Mouse (Mus musculus): ENCODE data around the gene Suclg2. TPM values are rescaled to one million over a fixed set of nuclear protein-coding genes. Genes with fewer than 3 reads are reported as not detected.

Gene Suclg2
- polyA plus RNA-seq, 1 experiment from 2014 or later, result 105 TPM

DNA sequence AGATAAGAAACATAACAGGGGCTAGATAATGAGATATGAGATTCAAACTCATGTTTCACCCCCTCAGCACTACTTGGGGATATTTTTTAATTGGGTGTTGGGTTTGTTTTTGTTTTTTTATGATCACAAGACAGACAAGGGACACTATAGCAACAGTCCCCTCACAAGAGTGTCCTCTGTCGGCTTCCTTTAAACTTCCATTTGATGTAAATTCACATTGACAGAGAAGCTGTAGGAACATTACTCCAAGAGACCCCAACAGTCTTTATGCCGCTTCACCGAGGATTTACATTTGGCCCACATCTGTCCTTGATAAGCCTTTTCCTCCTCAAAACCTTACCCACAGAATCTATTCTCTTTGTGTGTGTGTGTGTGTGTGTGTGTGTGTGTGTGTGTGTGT, 1.2 kb upstream of the Suclg2 start:
- H3K36me3 ChIP-seq (ENCODE audit: control insufficient read depth, insufficient read depth), result no peaks in the 10 kb centered on the region
- no peak overlapping the region for H3K4me2 ChIP-seq (ENCODE audit: low read depth, low read length)
- ATAC-seq (replicated peaks; ENCODE audit: extremely low read depth, insufficient read depth, low FRiP score), result no peak
- H3K9ac ChIP-seq (ENCODE audit: low read length), result no peak overlapping the region
- no peak overlapping the region for H3K4me3 ChIP-seq (ENCODE audit: low read length)
- peaks cover 12% of the 10 kb centered on the region for H3K4me1 ChIP-seq (ENCODE audit: control insufficient read depth, insufficient read depth, low read length)
- WGBS, result 75% methylated on average over 3 of the region's 3 CpGs
- H3K9me3 ChIP-seq (replicated peaks; ENCODE audit: control insufficient read depth, low read length), result no peaks in the 10 kb centered on the region
- no peak overlapping the region for H3K27ac ChIP-seq (ENCODE audit: low read length)
- no peaks in the 10 kb centered on the region for H3K27me3 ChIP-seq (ENCODE audit: control insufficient read depth, insufficient read depth, low read length)

DNA sequence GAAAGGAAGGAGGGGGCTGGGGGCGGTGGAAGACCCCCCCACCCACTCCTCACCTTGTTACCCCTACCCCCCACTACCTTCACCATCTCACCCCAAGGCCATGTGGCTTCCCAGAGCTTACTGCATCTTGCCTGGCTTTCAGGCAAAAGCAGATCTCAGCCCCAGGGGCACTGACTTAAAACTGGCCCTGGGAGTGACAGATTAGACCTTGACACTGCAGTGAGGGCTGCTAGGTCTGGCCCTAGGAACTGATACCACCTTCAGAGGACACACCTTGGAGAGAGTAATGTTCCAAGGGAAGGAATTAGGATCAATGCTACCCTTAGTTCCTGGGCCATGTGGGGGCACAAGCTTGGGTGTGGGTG, 351 bp upstream of the Suclg2 start:
- ATAC-seq (replicated peaks; ENCODE audit: extremely low read depth, insufficient read depth, low FRiP score), result no peak
- H3K27ac ChIP-seq (ENCODE audit: low read length), result no peak overlapping the region

DNA sequence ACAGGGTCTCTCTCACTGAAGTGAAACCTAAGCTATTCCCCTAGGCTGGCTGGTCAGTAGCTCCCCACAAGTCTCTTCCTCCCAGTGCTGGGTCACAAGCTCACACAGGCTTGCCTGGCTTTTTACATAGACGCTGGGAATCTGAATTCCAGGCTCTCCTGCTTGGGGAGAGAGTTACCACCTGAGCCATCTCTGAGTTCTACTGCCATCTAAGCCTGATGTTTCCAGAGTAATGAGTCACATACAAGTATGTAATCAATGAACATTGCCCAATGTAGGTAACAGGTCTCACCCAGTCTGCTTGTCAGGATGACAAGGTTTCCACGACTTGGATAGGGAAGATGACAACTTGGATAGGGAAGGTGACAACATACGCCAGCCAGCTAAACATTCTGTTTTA, 1.5 kb downstream of the Suclg2 start:
- Histone ChIP-seq H3K27ac (ENCODE audit: low read length) (no peak overlapping the region), H3K4me2 (ENCODE audit: low read depth, low read length) (no peak overlapping the region)
- 62% methylated on average over 3 of the region's 3 CpGs for WGBS

More for the DNA sequence above, 351 bp upstream of the Suclg2 start:
- Histone ChIP-seq H3K27me3 (ENCODE audit: control insufficient read depth, insufficient read depth, low read length) (no peaks in the 10 kb centered on the region), H3K9me3 (replicated peaks; ENCODE audit: control insufficient read depth, low read length) (no peaks in the 10 kb centered on the region), H3K4me3 (ENCODE audit: low read length) (peak overlapping the region; percentile 79), H3K36me3 (ENCODE audit: control insufficient read depth, insufficient read depth) (no peaks in the 10 kb centered on the region), H3K4me1 (ENCODE audit: control insufficient read depth, insufficient read depth, low read length) (peaks cover 13% of the 10 kb centered on the region), H3K4me2 (ENCODE audit: low read depth, low read length) (peak overlapping the region; percentile 95), H3K9ac (ENCODE audit: low read length) (peak overlapping the region; percentile 90)
- WGBS, result 0% methylated on average over 1 of the region's 1 CpGs

DNA sequence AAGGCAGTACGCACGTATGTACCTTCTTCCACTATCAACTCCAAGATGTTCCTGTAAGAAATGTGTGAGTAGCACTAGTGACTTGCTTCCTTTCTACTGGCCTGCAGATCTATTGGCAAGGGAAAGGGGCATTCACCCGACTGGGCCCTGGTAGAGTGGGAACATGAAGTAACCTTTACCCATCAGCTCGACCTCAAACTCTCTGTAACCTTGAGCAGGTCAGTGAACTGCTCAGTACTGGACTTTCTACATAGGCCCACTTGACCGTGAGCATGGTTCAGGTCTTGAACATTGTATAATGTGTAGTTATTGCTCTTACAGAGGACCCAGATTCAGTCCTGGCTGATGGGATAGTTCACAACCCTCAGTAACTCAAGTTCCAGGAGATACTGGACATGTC, 2.1 kb downstream of the Suclg2 start:
- ATAC-seq (replicated peaks; ENCODE audit: extremely low read depth, insufficient read depth, low FRiP score), result no peak
- WGBS, result 87% methylated on average over 5 of the region's 5 CpGs
- H3K4me1 ChIP-seq (ENCODE audit: control insufficient read depth, insufficient read depth, low read length), result peaks cover 26% of the 10 kb centered on the region
- no peak overlapping the region for H3K4me3 ChIP-seq (ENCODE audit: low read length)
- H3K9me3 ChIP-seq (replicated peaks; ENCODE audit: control insufficient read depth, low read length), result no peaks in the 10 kb centered on the region
- no peak overlapping the region for H3K4me2 ChIP-seq (ENCODE audit: low read depth, low read length)
- no peak overlapping the region for H3K27ac ChIP-seq (ENCODE audit: low read length)
- H3K27me3 ChIP-seq (ENCODE audit: control insufficient read depth, insufficient read depth, low read length), result no peaks in the 10 kb centered on the region
- H3K9ac ChIP-seq (ENCODE audit: low read length), result no peak overlapping the region
- no peaks in the 10 kb centered on the region for H3K36me3 ChIP-seq (ENCODE audit: control insufficient read depth, insufficient read depth)

More for the DNA sequence above, 1.5 kb downstream of the Suclg2 start:
- Histone ChIP-seq H3K4me1 (ENCODE audit: control insufficient read depth, insufficient read depth, low read length) (peaks cover 26% of the 10 kb centered on the region), H3K4me3 (ENCODE audit: low read length) (no peak overlapping the region), H3K36me3 (ENCODE audit: control insufficient read depth, insufficient read depth) (no peaks in the 10 kb centered on the region), H3K9me3 (replicated peaks; ENCODE audit: control insufficient read depth, low read length) (no peaks in the 10 kb centered on the region), H3K9ac (ENCODE audit: low read length) (no peak overlapping the region), H3K27me3 (ENCODE audit: control insufficient read depth, insufficient read depth, low read length) (no peaks in the 10 kb centered on the region)
- no peak for ATAC-seq (replicated peaks; ENCODE audit: extremely low read depth, insufficient read depth, low FRiP score)

DNA sequence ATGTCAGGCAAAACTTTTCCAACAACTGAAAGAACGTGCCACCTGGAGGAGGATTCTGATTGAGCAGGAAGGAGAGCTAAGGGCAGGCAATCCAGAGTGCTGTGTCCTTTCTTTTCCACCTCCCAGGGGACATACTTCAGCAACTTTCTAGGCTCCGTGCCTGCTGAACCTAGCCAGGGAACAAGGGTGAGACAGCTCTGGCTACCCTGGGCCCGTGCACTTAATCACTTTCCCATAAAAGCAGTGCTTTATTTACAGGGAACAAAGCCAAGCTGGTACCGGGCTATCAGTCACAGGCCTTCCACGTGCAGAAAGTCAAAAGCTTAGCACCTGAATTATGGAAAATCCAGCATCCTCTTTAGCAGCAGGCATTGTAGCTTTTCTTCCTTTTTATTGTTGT, 5.4 kb downstream of the Suclg2 start:
- Histone ChIP-seq H3K9me3 (replicated peaks; ENCODE audit: control insufficient read depth, low read length) (no peaks in the 10 kb centered on the region), H3K9ac (ENCODE audit: low read length) (no peak overlapping the region), H3K36me3 (ENCODE audit: control insufficient read depth, insufficient read depth) (no peaks in the 10 kb centered on the region), H3K27ac (ENCODE audit: low read length) (peak overlapping the region; percentile 12), H3K4me2 (ENCODE audit: low read depth, low read length) (no peak overlapping the region), H3K27me3 (ENCODE audit: control insufficient read depth, insufficient read depth, low read length) (no peaks in the 10 kb centered on the region), H3K4me1 (ENCODE audit: control insufficient read depth, insufficient read depth, low read length) (peaks cover 24% of the 10 kb centered on the region), H3K4me3 (ENCODE audit: low read length) (no peak overlapping the region)
- 15% methylated on average over 5 of the region's 5 CpGs for WGBS
- ATAC-seq (replicated peaks; ENCODE audit: extremely low read depth, insufficient read depth, low FRiP score), result peak; percentile 30; the same call in 1 of the 2 replicates

DNA sequence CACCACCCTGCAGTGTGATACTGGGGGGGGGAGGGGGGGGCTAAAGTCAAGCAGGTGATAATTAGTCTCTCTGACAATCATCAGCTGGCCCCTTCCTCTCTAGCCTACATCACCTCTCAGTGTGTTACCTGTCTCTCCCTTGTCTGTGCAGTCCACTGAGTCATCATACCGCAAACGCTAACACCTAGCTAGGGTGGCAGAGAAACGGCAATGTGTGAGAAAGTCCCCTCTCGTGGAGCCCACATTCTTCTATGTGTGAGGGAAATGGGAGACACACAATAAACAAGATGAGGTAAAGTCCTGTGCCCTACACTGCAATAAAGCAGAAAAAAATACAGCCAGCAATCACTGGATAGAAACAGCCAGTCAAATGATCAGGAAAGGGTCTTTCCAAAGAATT, 6.5 kb downstream of the Suclg2 start:
- no peak for ATAC-seq (replicated peaks; ENCODE audit: extremely low read depth, insufficient read depth, low FRiP score)
- H3K4me1 ChIP-seq (ENCODE audit: control insufficient read depth, insufficient read depth, low read length), result peaks cover 24% of the 10 kb centered on the region
- no peaks in the 10 kb centered on the region for H3K36me3 ChIP-seq (ENCODE audit: control insufficient read depth, insufficient read depth)
- WGBS, result 68% methylated on average over 4 of the region's 4 CpGs
- no peak overlapping the region for H3K4me2 ChIP-seq (ENCODE audit: low read depth, low read length)
- H3K27me3 ChIP-seq (ENCODE audit: control insufficient read depth, insufficient read depth, low read length), result no peaks in the 10 kb centered on the region
- H3K9me3 ChIP-seq (replicated peaks; ENCODE audit: control insufficient read depth, low read length), result no peaks in the 10 kb centered on the region
- no peak overlapping the region for H3K4me3 ChIP-seq (ENCODE audit: low read length)
- H3K9ac ChIP-seq (ENCODE audit: low read length), result no peak overlapping the region
- H3K27ac ChIP-seq (ENCODE audit: low read length), result no peak overlapping the region

DNA sequence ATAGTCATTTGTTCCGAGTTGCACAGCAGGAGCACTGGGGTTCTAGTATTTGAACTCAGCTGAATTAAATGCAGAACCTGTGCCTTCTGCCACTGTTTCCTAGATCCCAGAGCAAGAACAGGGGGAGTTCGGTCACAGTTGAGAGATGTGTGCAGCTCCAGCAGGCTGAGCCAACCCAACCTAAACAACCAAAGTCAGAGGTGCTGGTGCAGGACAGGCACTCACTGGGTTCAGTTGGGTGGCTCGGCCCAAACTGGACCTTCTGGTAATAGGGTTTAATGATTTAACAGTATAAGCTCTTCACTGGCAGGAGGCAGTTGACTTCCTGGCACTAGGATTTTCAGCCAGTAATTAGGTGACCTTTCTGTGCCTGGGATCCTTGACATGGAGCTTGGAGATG, 6.9 kb downstream of the Suclg2 start:
- no peak for ATAC-seq (replicated peaks; ENCODE audit: extremely low read depth, insufficient read depth, low FRiP score)
- H3K4me1 ChIP-seq (ENCODE audit: control insufficient read depth, insufficient read depth, low read length), result peaks cover 24% of the 10 kb centered on the region
- H3K4me2 ChIP-seq (ENCODE audit: low read depth, low read length), result no peak overlapping the region
- no peak overlapping the region for H3K4me3 ChIP-seq (ENCODE audit: low read length)
- H3K9ac ChIP-seq (ENCODE audit: low read length), result no peak overlapping the region
- WGBS, result 81% methylated on average over 3 of the region's 3 CpGs
- H3K9me3 ChIP-seq (replicated peaks; ENCODE audit: control insufficient read depth, low read length), result no peaks in the 10 kb centered on the region
- no peaks in the 10 kb centered on the region for H3K27me3 ChIP-seq (ENCODE audit: control insufficient read depth, insufficient read depth, low read length)
- no peak overlapping the region for H3K27ac ChIP-seq (ENCODE audit: low read length)
- H3K36me3 ChIP-seq (ENCODE audit: control insufficient read depth, insufficient read depth), result no peaks in the 10 kb centered on the region

DNA sequence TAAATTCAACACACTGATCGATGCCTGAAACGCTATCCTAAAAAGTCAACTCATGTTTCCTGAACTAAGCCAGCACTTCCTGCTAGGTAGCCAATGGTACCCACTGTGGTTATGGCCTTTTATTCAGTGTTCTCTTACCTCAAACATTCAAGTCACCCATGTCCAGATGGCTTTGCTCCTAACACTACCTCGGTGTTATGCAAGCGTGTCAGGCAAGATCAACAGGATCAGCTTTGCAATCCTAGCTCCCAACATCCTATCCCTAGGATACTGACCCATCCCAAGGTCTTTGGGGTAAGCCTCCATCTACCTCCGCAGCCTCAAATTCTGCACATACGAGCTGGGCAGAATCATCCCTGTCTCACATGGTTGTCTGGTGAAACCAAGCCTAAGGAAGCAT, 7.7 kb downstream of the Suclg2 start:
- 89% methylated on average over 6 of the region's 6 CpGs for WGBS
- no peaks in the 10 kb centered on the region for H3K36me3 ChIP-seq (ENCODE audit: control insufficient read depth, insufficient read depth)

DNA sequence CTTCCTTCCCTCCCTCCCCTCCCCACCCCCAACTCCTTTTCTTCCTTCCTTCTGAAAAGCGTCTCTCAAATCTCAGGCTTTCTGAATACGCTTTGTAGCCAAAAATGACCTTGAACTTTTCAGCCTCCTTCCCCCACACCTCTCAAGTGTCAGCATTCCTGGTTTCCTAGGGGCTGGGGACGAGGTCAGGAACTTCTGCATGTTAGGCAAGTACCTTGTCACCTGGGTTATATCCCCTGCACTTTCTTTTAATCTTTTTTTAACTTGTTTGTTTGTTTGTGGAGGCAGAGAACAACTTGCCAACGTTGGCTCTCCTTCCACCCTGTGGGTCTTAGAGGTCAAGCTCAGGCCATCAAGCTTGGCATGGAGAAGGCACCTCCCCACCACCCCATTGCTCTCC, 9.1 kb downstream of the Suclg2 start:
- Histone ChIP-seq H3K27ac (ENCODE audit: low read length) (no peak overlapping the region), H3K36me3 (ENCODE audit: control insufficient read depth, insufficient read depth) (no peaks in the 10 kb centered on the region), H3K4me3 (ENCODE audit: low read length) (no peak overlapping the region), H3K9ac (ENCODE audit: low read length) (no peak overlapping the region), H3K4me2 (ENCODE audit: low read depth, low read length) (no peak overlapping the region), H3K9me3 (replicated peaks; ENCODE audit: control insufficient read depth, low read length) (no peaks in the 10 kb centered on the region), H3K4me1 (ENCODE audit: control insufficient read depth, insufficient read depth, low read length) (peaks cover 24% of the 10 kb centered on the region), H3K27me3 (ENCODE audit: control insufficient read depth, insufficient read depth, low read length) (no peaks in the 10 kb centered on the region)
- WGBS, result 32% methylated on average over 4 of the region's 4 CpGs
- no peak for ATAC-seq (replicated peaks; ENCODE audit: extremely low read depth, insufficient read depth, low FRiP score)

More for the DNA sequence above, 7.7 kb downstream of the Suclg2 start:
- H3K4me2 ChIP-seq (ENCODE audit: low read depth, low read length), result no peak overlapping the region
- H3K27me3 ChIP-seq (ENCODE audit: control insufficient read depth, insufficient read depth, low read length), result no peaks in the 10 kb centered on the region
- H3K4me3 ChIP-seq (ENCODE audit: low read length), result no peak overlapping the region
- no peak overlapping the region for H3K27ac ChIP-seq (ENCODE audit: low read length)
- H3K9me3 ChIP-seq (replicated peaks; ENCODE audit: control insufficient read depth, low read length), result no peaks in the 10 kb centered on the region
- no peak for ATAC-seq (replicated peaks; ENCODE audit: extremely low read depth, insufficient read depth, low FRiP score)
- peaks cover 21% of the 10 kb centered on the region for H3K4me1 ChIP-seq (ENCODE audit: control insufficient read depth, insufficient read depth, low read length)
- H3K9ac ChIP-seq (ENCODE audit: low read length), result no peak overlapping the region

DNA sequence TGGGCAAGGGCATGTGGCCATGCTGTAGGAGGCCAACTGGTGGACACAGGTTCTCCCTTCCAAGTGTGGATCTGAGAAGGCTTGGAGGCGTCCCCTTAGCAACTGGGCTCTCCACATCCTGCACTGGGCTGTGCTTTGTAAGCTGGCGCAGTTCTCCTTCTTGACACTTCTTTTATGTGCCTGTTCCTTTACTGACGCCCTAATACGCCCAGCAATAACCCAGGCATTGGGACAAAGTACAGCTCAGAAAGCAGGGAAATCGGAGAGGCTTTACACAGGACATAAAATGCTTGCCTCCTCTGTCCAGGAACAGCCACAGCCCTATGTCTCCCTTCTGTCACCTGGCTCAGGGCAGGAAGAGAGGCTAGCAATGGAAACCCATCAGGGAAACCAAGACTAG, 9.5 kb downstream of the Suclg2 start:
- Histone ChIP-seq H3K27ac (ENCODE audit: low read length) (no peak overlapping the region), H3K4me2 (ENCODE audit: low read depth, low read length) (no peak overlapping the region), H3K27me3 (ENCODE audit: control insufficient read depth, insufficient read depth, low read length) (no peaks in the 10 kb centered on the region), H3K4me3 (ENCODE audit: low read length) (no peak overlapping the region), H3K36me3 (ENCODE audit: control insufficient read depth, insufficient read depth) (no peaks in the 10 kb centered on the region), H3K9me3 (replicated peaks; ENCODE audit: control insufficient read depth, low read length) (no peaks in the 10 kb centered on the region), H3K9ac (ENCODE audit: low read length) (no peak overlapping the region), H3K4me1 (ENCODE audit: control insufficient read depth, insufficient read depth, low read length) (peaks cover 24% of the 10 kb centered on the region)
- ATAC-seq (replicated peaks; ENCODE audit: extremely low read depth, insufficient read depth, low FRiP score), result no peak
- WGBS, result 80% methylated on average over 5 of the region's 5 CpGs
